Mouse (Mus musculus): Measurements from ENCODE around the gene Tigd2.

GRCm38 (mm10) chr6:59208685-59209298, at the start of gene Tigd2:
- TF ChIP-seq POLR2A (IDR thresholded peaks at IDR 0.05; ENCODE audit: control insufficient read depth, extremely low read depth, insufficient read depth, low read length, poor library complexity) (peak; percentile 94), CTCF (IDR thresholded peaks at IDR 0.05; ENCODE audit: borderline replicate concordance, control insufficient read depth, extremely low read depth, insufficient read depth, low read length, poor library complexity) (peak; percentile 89)

Measured in thymus, adult 2 months (tissue).